ENCODE assay signal across 8 mouse cellular contexts in genomic region chr9:113792651-113793512, GRCm38 (mm10). TPM values are rescaled to one million over a fixed set of nuclear protein-coding genes. Genes with fewer than 3 reads are reported as not detected.
DNase-seq lines count a peak whose midpoint lies in the region; ATAC-seq and TF ChIP-seq lines count a peak whose summit lies in the region.

No protein-coding gene starts in this region.

- WGBS in neural tube, embryonic 13.5 days, result under 1% methylated on average over 17 of the region's 17 CpGs

- no peaks in the 10 kb centered on the region for H3K9me3 ChIP-seq in ES-E14 (ENCODE audit: control insufficient read depth, insufficient read depth, low read depth, low read length)
- H3K9me3 ChIP-seq in neural tube, embryonic 13.5 days, result no peaks in the 10 kb centered on the region

- peak; percentile 95 to 97 for ATAC-seq in hematopoietic stem cell, adult 5-6 weeks (replicated peaks in 1 of 2; ENCODE audit: insufficient read depth in 1 of 2, low FRiP score in 2 of 2, low TSS enrichment in 1 of 2, low read depth in 1 of 2, poor library complexity in 2 of 2, severe bottlenecking in 2 of 2)
- ATAC-seq in neural tube, embryonic 13.5 days (ENCODE audit: low read depth), result peak; percentile 99

- in situ Hi-C loops in ES-E14 (cut with MboI; ENCODE audit: low sequenced_read_pairs in 2 of 2, unreplicated experiment in 2 of 2), result no loop called here

- H3K36me3 ChIP-seq in ES-E14 (ENCODE audit: control insufficient read depth, insufficient read depth, low read length, poor library complexity, severe bottlenecking), result no peaks in the 10 kb centered on the region
- no peaks in the 10 kb centered on the region for H3K36me3 ChIP-seq in neural tube, embryonic 13.5 days

- H3K27ac ChIP-seq in ES-E14 (ENCODE audit: insufficient read depth, low read depth, low read length, poor library complexity, severe bottlenecking), result no peak overlapping the region
- H3K27ac ChIP-seq in neural tube, embryonic 13.5 days (replicated peaks), result peak overlapping the region; percentile 94

- no peaks in the 10 kb centered on the region for H3K27me3 ChIP-seq in neural tube, embryonic 13.5 days

- no peak for DNase-seq in ES-E14 (ENCODE audit: low read depth, low spot score)
- peak; percentile 87 for DNase-seq in cerebellum, adult 9-10 months
- peak; percentile 81 to 84 for DNase-seq in frontal cortex, adult 2 months (ENCODE audit: extremely low spot score in 1 of 2, low spot score in 1 of 2)
- DNase-seq in layer of hippocampus, adult 8-10 months (ENCODE audit: low spot score in 2 of 2), result peak; percentile 88 to 90
- DNase-seq in lung, adult 18-20 months, result peak; percentile 53 to 66
- DNase-seq in testis, postnatal 14 days (ENCODE audit: low spot score), result peak; percentile 23

- peak overlapping the region; percentile 18 to 37; a peak in 3 of 4 replicates for H3K4me3 ChIP-seq in ES-E14 (ENCODE audit: insufficient read depth in 1 of 2, low read depth in 1 of 2, low read length in 2 of 2, poor library complexity in 1 of 2, severe bottlenecking in 1 of 2)
- H3K4me3 ChIP-seq in neural tube, embryonic 13.5 days, result peak overlapping the region; percentile 46

- peaks cover 0 to 2% of the 10 kb centered on the region in 2 experiments; a peak in 1 of 4 replicates for H3K4me1 ChIP-seq in ES-E14 (ENCODE audit: control insufficient read depth in 2 of 2, insufficient read depth in 2 of 2, low read length in 2 of 2, poor library complexity in 1 of 2)
- H3K4me1 ChIP-seq in neural tube, embryonic 13.5 days (replicated peaks), result peaks cover 41% of the 10 kb centered on the region

- H3K9ac ChIP-seq in ES-E14 (ENCODE audit: insufficient read depth, low read depth, low read length, poor library complexity, severe bottlenecking), result no peak overlapping the region; the same call in 1 of the 2 replicates
- H3K9ac ChIP-seq in neural tube, embryonic 13.5 days, result peak overlapping the region; percentile 75

- peak overlapping the region; percentile 71 for H3K4me2 ChIP-seq in neural tube, embryonic 13.5 days

TF ChIP-seq in ES-E14, 5 proteins besides CTCF, POLR2A, EP300 and RAD21:
- TF ChIP-seq MAFK (IDR thresholded peaks at IDR 0.05; ENCODE audit: insufficient read depth, low read depth, low read length) (no peak), CHD2 (IDR thresholded peaks at IDR 0.05; ENCODE audit: low read depth, low read length) (no peak), HCFC1 (IDR thresholded peaks at IDR 0.05; ENCODE audit: borderline replicate concordance, insufficient read depth, low read length) (no peak), ZNF384 (IDR thresholded peaks at IDR 0.05; ENCODE audit: low read depth, low read length) (no peak), ZC3H11A (IDR thresholded peaks at IDR 0.05; ENCODE audit: borderline replicate concordance, low read depth, low read length) (no peak)

RNA-seq across cellular contexts. Expression of gene Clasp2, which starts 51.6 kb away (rescaled TPM):
- 35.5 and 39.3 TPM in 2 replicates for total RNA-seq in ES-E14 (2012; rRNA removed)
- 116 and 122 TPM in 2 replicates for polyA plus RNA-seq in frontal cortex, adult 2 months (2012; rRNA removed)
- total RNA-seq in hematopoietic stem cell, adult 5-6 weeks (2017), result 37.7 and 53.3 TPM in 2 replicates
- total RNA-seq in layer of hippocampus, adult 8-10 months (2022), result 100 to 1,000 TPM; 189 to 217 (median 199) TPM
- 111 and 116 TPM in 2 replicates for polyA plus RNA-seq in neural tube, embryonic 13.5 days (2015; fragmentation: Nextera tagmentation; extraction: Ambion mirVana)
